Mouse (Mus musculus) thymus, postnatal 14 days (tissue): ENCODE data around the gene Dagla.
A peak's percentile ranks its signal among the peaks of the same experiment; 100 is the strongest.

ENCODE experiments used
- DNase-seq: peaks from one replicate; pipeline ENCODE4 v3.0.0; 2021

The Dagla gene

DNA sequence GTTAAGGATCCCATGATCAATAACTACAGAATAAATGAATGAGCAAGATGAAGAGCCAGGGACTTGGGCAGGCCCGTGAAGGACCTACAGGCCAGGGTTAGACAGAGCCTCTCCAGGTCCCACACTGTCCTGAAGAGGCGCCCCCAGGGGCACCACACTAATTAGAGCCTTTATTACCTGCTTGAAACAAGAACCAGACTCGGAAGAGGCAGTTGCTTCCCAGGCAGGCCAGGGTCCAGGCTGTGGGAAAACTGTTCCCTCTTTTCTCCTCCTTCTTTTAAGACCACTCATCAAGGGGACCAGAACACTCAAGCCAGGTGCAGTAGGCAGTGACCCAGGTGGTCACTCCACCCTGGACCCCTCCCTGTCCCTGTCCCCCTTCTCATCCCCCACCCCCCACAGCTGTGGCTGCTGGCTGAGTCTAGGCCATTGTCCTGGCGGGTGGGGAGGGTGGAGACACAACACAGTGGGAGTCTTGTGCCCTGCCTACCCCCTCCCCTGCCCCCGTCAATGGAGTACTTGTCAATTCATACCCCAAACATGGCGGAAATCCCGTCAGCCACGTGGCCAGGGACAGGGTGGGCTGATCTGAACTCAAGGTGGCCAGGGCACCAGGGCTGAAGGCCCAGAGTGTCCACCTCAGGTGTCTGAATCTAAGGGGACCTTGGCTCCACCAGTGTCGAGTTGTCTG, 72.2 kb downstream of the Dagla start:
- no peak for DNase-seq

- no peak for DNase-seq
Measured at GRCm38 (mm10) chr19:10231871-10232270, 72.8 kb downstream of the Dagla start.

DNA sequence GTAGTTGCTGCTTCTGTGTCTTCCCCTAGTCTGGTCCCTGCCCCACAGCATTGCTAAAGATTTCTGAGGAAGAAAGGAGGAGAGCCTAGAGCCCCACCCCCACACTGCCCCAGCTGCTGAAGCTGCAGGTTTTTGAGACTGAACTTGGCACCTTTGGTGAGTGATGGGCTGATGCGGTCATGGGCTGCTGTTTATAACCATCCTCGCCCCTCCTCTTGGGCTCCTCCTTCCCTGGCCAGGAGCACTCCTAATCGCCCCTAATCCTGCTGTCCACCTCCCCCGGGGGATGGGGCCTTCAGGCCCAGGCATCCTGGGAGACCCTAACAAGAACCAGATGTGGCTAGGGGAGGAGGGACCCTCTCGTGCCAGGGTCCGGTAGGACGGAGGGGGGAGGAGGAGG, 73.7 kb downstream of the Dagla start:
- DNase-seq = no peak

- no peak for DNase-seq
Measured at GRCm38 (mm10) chr19:10225767-10226166, 78.9 kb downstream of the Dagla start.

DNA sequence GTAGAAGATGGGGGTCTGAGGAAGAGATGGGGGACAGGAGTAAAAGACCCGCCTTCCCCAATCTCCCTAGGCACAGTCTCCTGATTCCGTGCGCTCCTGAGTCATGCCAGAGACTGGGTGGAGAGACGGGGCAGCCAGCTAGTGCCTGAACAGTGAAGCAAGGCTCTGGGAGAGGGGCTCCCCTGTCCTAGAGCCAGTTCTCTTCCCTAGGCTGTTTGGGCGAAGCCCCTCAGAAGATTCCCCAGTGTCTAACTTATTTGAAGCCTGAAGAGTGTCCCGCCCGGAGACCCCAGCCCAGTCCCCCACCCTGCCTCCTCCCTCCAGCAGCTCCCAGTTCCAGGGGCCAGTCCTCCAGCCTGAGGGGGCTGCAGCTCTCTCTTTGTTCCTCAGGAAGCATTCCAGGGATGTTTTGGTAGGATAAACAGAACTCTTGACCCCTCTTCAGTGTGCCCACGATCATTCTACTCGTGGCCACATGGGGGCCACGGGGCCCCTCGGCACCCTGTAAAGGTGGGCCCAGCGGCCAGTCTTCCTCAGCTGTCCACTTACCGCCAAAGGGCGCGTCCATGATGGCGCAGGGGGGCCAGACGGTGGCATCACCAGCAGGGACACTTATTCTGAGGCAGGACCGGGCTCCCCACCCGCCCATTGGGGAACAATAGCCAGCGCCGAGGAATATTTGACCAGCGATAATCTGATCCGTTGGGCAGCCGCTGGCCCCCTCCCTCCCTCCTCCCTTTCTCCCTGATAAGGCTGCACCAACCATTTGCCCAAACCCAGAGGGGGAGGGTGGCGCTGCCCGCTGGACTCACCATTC, 79.8 kb downstream of the Dagla start:
- no peak for DNase-seq

- DNase-seq = no peak
Measured at GRCm38 (mm10) chr19:10223561-10223960, 81.1 kb downstream of the Dagla start.

GRCm38 (mm10) chr19:10222656-10223055, 82.0 kb downstream of the Dagla start:
- DNase-seq = no peak

DNA sequence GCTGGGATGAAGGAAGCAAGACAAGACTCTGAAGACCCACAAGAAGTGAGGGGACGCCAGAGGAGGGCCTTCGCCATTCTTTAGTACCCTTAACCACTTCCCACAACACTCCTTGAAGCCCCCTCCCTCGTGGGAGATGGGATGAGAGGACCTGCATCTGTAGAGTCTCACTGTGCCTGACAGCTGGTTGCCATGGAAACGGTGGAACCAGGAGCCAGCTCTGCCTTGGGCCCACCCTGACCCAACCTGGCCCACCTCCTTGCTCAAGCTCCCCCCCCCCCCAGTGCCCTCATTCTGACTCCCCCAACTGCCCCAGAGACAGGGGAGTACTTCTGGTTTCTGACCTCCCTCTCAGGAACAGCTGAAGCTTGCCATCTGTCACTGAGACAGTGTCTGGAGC, 83.1 kb downstream of the Dagla start:
- no peak for DNase-seq

DNA sequence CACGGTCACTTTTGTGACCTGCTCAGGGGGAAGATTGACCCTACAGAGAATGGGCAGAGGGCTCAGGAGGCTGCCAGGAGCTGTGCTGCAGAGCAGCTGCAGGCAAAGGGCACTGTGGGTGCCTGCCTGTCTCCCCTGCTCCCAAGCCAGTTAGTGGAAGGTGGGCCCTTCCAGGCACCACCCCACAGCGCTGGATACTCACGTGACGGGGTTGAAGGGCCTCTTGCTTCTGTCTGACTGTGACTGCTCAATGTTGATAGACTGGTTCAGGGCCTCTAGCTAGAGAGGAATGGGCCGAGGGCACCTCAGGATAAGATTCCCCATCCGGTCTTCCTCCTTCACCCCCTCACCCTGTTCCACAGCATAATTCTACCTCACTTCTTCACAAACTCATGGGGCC, 85.1 kb downstream of the Dagla start:
- DNase-seq = no peak

GRCm38 (mm10) chr19:10219108-10219507, 85.6 kb downstream of the Dagla start:
- peak; percentile 50 for DNase-seq

- DNase-seq = no peak
Measured at GRCm38 (mm10) chr19:10216101-10216500, 88.6 kb downstream of the Dagla start.

DNA sequence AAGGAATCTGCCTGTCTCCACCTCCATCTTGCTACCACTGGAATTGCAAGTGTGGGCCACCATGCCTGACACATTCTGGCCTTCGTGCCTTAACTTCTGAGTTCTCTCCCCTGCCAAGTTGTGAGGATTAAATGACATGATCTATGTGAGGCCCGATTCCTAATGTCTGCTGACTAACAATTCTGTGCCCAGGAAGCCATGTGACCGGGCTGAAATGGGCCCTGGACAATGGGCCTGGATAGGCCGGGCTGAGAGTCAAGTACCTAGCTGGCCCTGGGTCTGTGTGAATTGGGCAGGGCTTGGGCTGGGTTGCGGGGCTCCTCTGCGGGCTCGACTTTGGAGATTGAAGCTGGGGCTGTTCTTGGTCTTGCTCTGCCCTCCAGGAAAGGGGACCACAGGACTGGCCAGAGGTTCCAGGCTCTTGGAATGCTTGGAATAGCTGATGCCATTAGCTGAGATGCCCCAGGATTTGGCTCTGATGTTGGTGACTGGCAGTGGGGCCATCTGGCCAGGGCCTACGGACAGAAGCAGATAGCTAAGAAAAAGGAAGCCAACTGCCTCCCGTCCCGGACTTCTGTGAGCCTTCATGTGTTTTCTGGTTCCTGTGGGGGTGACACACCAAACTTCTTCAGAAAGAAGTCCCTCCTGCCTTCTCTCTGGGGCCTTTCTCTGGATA, 90.7 kb downstream of the Dagla start:
- no peak for DNase-seq

DNA sequence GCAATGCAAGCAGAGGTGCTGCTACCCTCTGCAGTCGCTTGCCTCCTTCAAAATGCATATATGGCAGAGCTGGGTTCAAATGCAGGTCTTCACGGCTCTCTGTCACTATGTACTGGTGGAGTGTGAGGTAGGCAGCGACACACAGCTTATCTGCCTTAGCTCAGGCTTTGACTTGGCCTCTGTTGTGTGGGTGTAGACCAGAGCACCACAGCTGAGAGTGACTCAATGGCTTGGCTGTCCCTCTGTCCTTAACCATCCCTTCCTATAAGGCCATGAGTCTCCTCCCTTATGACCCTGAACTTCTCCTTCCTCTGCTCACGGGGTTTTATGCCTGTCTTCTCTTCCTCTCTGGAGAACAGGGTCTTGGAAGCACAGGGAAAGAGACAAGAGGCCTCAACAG, 93.8 kb downstream of the Dagla start:
- no peak for DNase-seq

DNA sequence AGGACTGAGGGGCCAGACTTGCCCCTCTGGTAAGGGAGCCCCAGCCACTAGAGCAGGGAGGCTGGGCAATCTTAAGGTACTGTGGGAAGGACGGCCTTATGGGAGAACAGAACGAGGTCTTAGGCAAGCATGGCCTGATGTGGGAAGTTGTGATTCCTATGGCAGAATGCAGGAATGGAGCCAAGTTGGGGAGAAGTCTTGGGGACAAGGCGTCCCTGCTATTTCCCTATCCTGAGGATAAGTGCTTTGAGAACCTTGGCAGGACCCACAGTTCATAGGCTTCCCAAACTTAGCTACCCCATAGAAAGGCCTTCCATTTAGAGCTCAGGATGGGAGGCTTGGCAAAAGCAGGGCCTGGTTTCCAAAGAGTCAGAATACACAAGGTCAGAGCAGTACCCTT, 95.8 kb downstream of the Dagla start:
- DNase-seq = no peak

- no peak for DNase-seq
Measured at GRCm38 (mm10) chr19:10205051-10205450, 99.6 kb downstream of the Dagla start.

DNA sequence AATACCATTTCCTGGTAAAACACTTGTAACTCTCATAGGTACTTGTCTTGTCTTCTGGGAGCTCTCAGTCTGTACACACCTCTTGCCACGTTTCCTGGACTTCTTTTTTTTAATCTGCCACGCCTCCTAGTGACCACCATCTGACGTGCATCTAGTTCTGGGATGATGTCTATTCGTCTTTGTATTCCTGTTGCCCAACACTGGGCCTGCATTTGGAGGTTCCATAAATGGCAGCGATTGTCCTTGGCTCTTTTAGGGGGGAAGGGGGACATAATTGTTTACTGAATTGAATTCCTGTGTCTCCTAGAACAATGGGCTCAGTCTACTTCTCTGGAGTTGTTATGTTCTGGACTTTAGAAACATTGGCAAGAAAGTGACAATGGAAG, 100.1 kb downstream of the Dagla start:
- peak; percentile 29 for DNase-seq

DNA sequence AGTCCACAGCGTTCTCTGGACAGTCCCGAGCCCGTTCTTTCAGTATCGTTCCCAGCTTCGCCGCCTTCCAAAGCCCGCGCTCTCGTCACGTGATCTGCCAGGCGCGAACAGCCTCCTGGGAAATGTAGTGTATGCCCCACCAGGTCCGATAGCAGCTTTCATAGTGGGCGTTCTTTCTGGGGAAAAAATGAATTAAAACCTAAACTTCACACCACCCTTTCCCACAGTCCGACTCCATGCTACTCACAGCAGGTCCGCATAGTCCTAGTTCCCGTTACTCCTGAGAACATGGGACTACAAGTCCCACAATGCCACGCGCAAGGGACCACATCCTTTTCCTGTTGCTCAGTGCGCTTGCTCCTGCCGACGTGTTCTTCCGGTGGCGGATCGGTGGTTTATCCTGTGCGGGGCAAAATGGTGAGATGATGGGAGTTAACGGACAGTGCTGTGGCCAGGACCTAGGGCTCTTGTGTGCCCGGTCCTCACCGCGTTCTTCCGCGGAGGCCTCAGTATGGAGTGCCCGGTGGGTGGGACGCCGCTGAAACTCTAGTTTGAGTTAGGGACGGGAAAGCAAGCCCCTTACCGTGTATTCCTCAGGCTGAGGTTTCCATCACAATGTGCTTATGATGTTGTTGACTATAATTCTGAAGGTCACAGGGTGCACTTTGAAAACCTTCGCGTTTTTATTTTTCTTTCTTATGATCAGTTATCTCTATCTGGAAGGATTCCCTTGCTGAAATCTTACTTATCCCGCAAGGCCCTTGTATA, 100.6 kb downstream of the Dagla start, which contains the start of the genes Tmem258 and Fen1:
Tmem258 (plus strand) TSS at position 167 of the 768 bp plus-strand sequence.
Fen1 (minus strand) TSS at position 322 of the 768 bp plus-strand sequence.
- DNase-seq = peak; percentile 88

- DNase-seq = no peak
Measured at GRCm38 (mm10) chr19:10203146-10203847, 101.4 kb downstream of the Dagla start.

DNA sequence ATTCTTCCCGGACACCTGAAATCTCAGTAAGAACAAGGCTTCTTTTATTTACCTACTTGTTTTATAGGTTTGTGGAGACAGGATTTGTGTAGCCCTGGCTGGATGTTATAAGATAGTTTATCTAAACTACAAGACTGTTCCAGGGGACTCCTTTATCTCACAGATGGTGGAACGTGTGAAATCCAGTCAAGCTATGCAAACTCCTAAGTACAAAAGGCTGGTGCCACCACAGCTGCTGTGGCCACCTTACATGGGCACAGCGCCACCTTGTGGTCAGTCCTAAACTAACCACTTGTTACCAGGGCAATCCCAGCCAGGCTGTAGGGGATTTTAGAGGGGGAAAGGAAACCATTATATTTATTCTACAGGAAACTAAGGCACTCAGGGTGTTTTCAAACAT, 106.0 kb downstream of the Dagla start:
- DNase-seq = peak; percentile 80

DNA sequence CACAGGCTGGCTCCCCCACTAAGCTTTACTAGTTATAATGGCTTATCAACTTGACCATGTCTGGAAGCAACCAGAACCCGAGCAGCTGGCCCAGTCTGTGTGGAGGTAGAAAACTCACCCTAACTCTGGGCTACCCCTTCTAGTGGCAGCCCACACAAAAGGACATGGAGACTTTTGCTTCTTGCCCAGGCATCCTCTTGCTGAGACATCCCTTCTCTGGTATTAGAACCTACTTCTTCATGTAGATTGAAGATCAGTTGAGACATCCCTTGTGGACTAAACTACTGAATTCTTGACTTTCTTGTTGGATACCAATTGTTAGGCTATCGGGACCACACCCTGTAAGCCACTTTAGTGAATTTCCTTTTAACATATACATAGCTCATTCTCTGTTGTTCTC, 106.4 kb downstream of the Dagla start:
- DNase-seq = no peak

- no peak for DNase-seq
Measured at GRCm38 (mm10) chr19:10197130-10197529, 107.5 kb downstream of the Dagla start.
